Mouse (Mus musculus) bone marrow, adult 2 months (tissue): ENCODE data around the gene Pp2d1.
"Not testable (repeated sequence)": the region's sequence is repeated elsewhere in the genome, so short reads cannot be mapped to it uniquely, and the experiment has no call there.

ENCODE experiments used
- CTCF ChIP-seq: fragments of 200-500 bp; IDR thresholded peaks from 2 replicates; pipeline ENCODE4 v1.5.1; 2011; ENCODE audit warnings: low read length, control low read depth; ENCODE audit not compliant: control insufficient read depth, insufficient read depth
- POLR2A ChIP-seq: fragments of 200-500 bp; IDR thresholded peaks from 2 replicates; pipeline ENCODE4 v1.6.1; 2011; ENCODE audit warnings: low read depth, mild to moderate bottlenecking, control low read depth, low read length, borderline replicate concordance; ENCODE audit not compliant: control insufficient read depth

GRCm38 (mm10) chr17:53539351-53539750 is at the start of gene Pp2d1:
- TF ChIP-seq POLR2A, CTCF: not testable (repeated sequence)
